Mouse (Mus musculus) ES-Bruce4 (cell line): ENCODE measurements around the gene Pacrg. TPM values are rescaled to one million over a fixed set of nuclear protein-coding genes. Genes with fewer than 3 reads are reported as not detected.
A peak's percentile ranks its signal among the peaks of the same experiment; 100 is the strongest.

Experiments used
- H3K27ac ChIP-seq: 2 replicates; pipeline ENCODE4 v1.5.1; 2012; ENCODE audit warnings: low read length, inconsistent platforms; ENCODE audit not compliant: insufficient read depth
- H3K27me3 ChIP-seq: 2 replicates; pipeline ENCODE4 v1.6.1; 2012; ENCODE audit warnings: mild to moderate bottlenecking, low read length, inconsistent platforms; ENCODE audit not compliant: control insufficient read depth, poor library complexity, insufficient read depth, severe bottlenecking
- H3K36me3 ChIP-seq: 2 replicates; pipeline ENCODE4 v1.6.1; 2012; ENCODE audit warnings: inconsistent platforms, mild to moderate bottlenecking, low read length, moderate library complexity; ENCODE audit not compliant: control insufficient read depth, poor library complexity, insufficient read depth, severe bottlenecking
- H3K4me1 ChIP-seq: one replicate; pipeline ENCODE4 v1.8.1; 2011; ENCODE audit warnings: low read length; ENCODE audit not compliant: control insufficient read depth, insufficient read depth
- H3K4me3 ChIP-seq: 2 replicates; pipeline ENCODE4 v1.5.1; 2011; ENCODE audit warnings: low read depth, mild to moderate bottlenecking, low read length
- H3K9ac ChIP-seq: 2 replicates; pipeline ENCODE4 v1.6.1; 2012; ENCODE audit warnings: low read depth, mild to moderate bottlenecking, inconsistent platforms; ENCODE audit not compliant: poor library complexity, severe bottlenecking
- H3K9me3 ChIP-seq: replicated peaks from 2 replicates; pipeline ENCODE4 v1.6.1; 2012; ENCODE audit warnings: mild to moderate bottlenecking, low read length, inconsistent platforms; ENCODE audit not compliant: control insufficient read depth, poor library complexity, insufficient read depth, severe bottlenecking
- CTCF ChIP-seq: IDR thresholded peaks from one replicate; pipeline ENCODE4 v1.8.1; 2011; ENCODE audit warnings: low read depth, low read length
- EP300 ChIP-seq: IDR thresholded peaks from 2 replicates; pipeline ENCODE4 v1.6.1; 2011; ENCODE audit warnings: low read depth, low read length; ENCODE audit not compliant: insufficient read depth
- POLR2A ChIP-seq: IDR thresholded peaks from one replicate; pipeline ENCODE4 v1.8.1; 2011; ENCODE audit warnings: low read length; ENCODE audit not compliant: insufficient read depth
- polyA plus RNA-seq: library from polyadenylated mRNA; stranded (reverse); fragments of >200 nt; gene quantifications from 2 replicates; pipeline ENCODE4 v1.2.4, GENCODE M21; 2011; ENCODE audit warnings: low read depth; ENCODE audit not compliant: missing spikeins, insufficient read depth, insufficient read length

Gene Pacrg
- polyA plus RNA-seq, 1 experiment: 0.54 TPM

- Histone ChIP-seq H3K9me3 (no peaks in the 10 kb centered on the region), H3K4me1 (no peaks in the 10 kb centered on the region), H3K27me3 (no peaks in the 10 kb centered on the region), H3K36me3 (no peaks in the 10 kb centered on the region), H3K27ac (no peak overlapping the region), H3K9ac (no peak overlapping the region), H3K4me3 (no peak overlapping the region)
- TF ChIP-seq POLR2A: no peak
- no peak for TF ChIP-seq CTCF
- TF ChIP-seq EP300: no peak
Observed at GRCm38 (mm10) chr17:10764343-10764742, 75.8 kb downstream of the Pacrg start.

GRCm38 (mm10) chr17:10757455-10757854 lies 82.7 kb downstream of the Pacrg start:
- Histone ChIP-seq H3K4me1 (no peaks in the 10 kb centered on the region), H3K4me3 (no peak overlapping the region), H3K27me3 (no peaks in the 10 kb centered on the region), H3K9ac (no peak overlapping the region), H3K9me3 (no peaks in the 10 kb centered on the region), H3K27ac (no peak overlapping the region), H3K36me3 (no peaks in the 10 kb centered on the region)
- no peak for TF ChIP-seq POLR2A

GRCm38 (mm10) chr17:10744709-10745461 lies 95.2 kb downstream of the Pacrg start:
- TF ChIP-seq EP300 (no peak), POLR2A (no peak), CTCF (peak; percentile 28)
- Histone ChIP-seq H3K4me1 (peaks cover 4% of the 10 kb centered on the region), H3K27ac (no peak overlapping the region), H3K27me3 (no peaks in the 10 kb centered on the region), H3K9me3 (no peaks in the 10 kb centered on the region), H3K9ac (no peak overlapping the region), H3K4me3 (no peak overlapping the region), H3K36me3 (no peaks in the 10 kb centered on the region)

GRCm38 (mm10) chr17:10740083-10740482 lies 100.0 kb downstream of the Pacrg start:
- Histone ChIP-seq H3K4me1 (peaks cover 4% of the 10 kb centered on the region), H3K9me3 (no peaks in the 10 kb centered on the region), H3K4me3 (no peak overlapping the region), H3K9ac (no peak overlapping the region), H3K36me3 (no peaks in the 10 kb centered on the region), H3K27me3 (no peaks in the 10 kb centered on the region), H3K27ac (no peak overlapping the region)
- 0 out of 2 replicates have a peak, but pooled peaks have one; percentile 54 for TF ChIP-seq EP300
- TF ChIP-seq POLR2A: no peak

- Histone ChIP-seq H3K27me3 (no peaks in the 10 kb centered on the region), H3K9ac (no peak overlapping the region), H3K36me3 (no peaks in the 10 kb centered on the region), H3K4me3 (no peak overlapping the region), H3K9me3 (no peaks in the 10 kb centered on the region), H3K27ac (no peak overlapping the region), H3K4me1 (peaks cover 4% of the 10 kb centered on the region)
- TF ChIP-seq CTCF (no peak), EP300 (no peak)
Observed at GRCm38 (mm10) chr17:10737966-10738365, 102.1 kb downstream of the Pacrg start.

GRCm38 (mm10) chr17:10734733-10735132 lies 105.4 kb downstream of the Pacrg start:
- Histone ChIP-seq H3K4me1 (no peaks in the 10 kb centered on the region), H3K27me3 (no peaks in the 10 kb centered on the region), H3K9ac (no peak overlapping the region), H3K27ac (no peak overlapping the region), H3K4me3 (no peak overlapping the region), H3K9me3 (no peaks in the 10 kb centered on the region), H3K36me3 (no peaks in the 10 kb centered on the region)
- TF ChIP-seq POLR2A (no peak), CTCF (no peak), EP300 (no peak)
